Mouse (Mus musculus) embryonic facial prominence, embryonic 14.5 days (tissue): ENCODE data around the gene Psmb7. TPM values are rescaled to one million over a fixed set of nuclear protein-coding genes. Genes with fewer than 3 reads are reported as not detected.
A peak's percentile ranks its signal among the peaks of the same experiment; 100 is the strongest.

ENCODE experiments used
- ATAC-seq: fragments of 200-750 bp; cut with Nextera tagmentation; 2 replicates; pipeline ENCODE4 v1.8.0; 2017; ENCODE audit warnings: low read depth, moderate number of reproducible peaks, moderate TSS enrichment
- DNase-seq: peaks from one replicate; pipeline ENCODE4 v3.0.0-alpha.2; 2015; ENCODE audit warnings: low spot score
- H3K27ac ChIP-seq: fragments of 300-500 bp; sonication (generic); replicated peaks from 2 replicates; pipeline ENCODE4 v1.5.1; 2014; ENCODE audit warnings: low read depth, mild to moderate bottlenecking, low read length, moderate library complexity
- H3K27me3 ChIP-seq: fragments of 300-500 bp; sonication (generic); replicated peaks from 2 replicates; pipeline ENCODE4 v1.6.1; 2014; ENCODE audit warnings: low read length; ENCODE audit not compliant: control insufficient read depth, insufficient read depth
- H3K36me3 ChIP-seq: fragments of 300-500 bp; sonication (generic); 2 replicates; pipeline ENCODE4 v1.6.1; 2014; ENCODE audit warnings: low read length, mixed read lengths; ENCODE audit not compliant: control insufficient read depth, insufficient read depth
- H3K4me1 ChIP-seq: fragments of 300-500 bp; sonication (generic); 2 replicates; pipeline ENCODE4 v1.6.1; 2014; ENCODE audit warnings: antibody characterized with exemption, low read length; ENCODE audit not compliant: control insufficient read depth, insufficient read depth
- H3K4me2 ChIP-seq: fragments of 300-500 bp; sonication (generic); 2 replicates; pipeline ENCODE4 v1.6.1; 2014; ENCODE audit warnings: low read depth, mild to moderate bottlenecking, low read length, moderate library complexity, mixed read lengths
- H3K4me3 ChIP-seq: fragments of 300-500 bp; sonication (generic); 2 replicates; pipeline ENCODE4 v1.5.1; 2014; ENCODE audit warnings: low read depth, mild to moderate bottlenecking, low read length
- H3K9ac ChIP-seq: fragments of 300-500 bp; sonication (generic); 2 replicates; pipeline ENCODE4 v1.6.1; 2014; ENCODE audit warnings: low read depth, mild to moderate bottlenecking, low read length, moderate library complexity, mixed read lengths
- H3K9me3 ChIP-seq: fragments of 300-500 bp; sonication (generic); 2 replicates; pipeline ENCODE4 v1.6.1; 2016; ENCODE audit warnings: low read length; ENCODE audit not compliant: control insufficient read depth
- WGBS: fragments of 180-500 bp; shearing (Covaris S2); extraction: QIAGEN DNeasy Blood & Tissue Kit; methylation state at CpG from one replicate; pipeline ENCODE4 v1.1.7; 2014; 5-methylcytosine and 5-hydroxymethylcytosine counted together
- polyA plus RNA-seq: library from polyadenylated mRNA; unstranded; fragments of >200 nt; fragmentation: Nextera tagmentation; extraction: Ambion mirVana; gene quantifications from 2 replicates; pipeline ENCODE4 v1.2.1, GENCODE M21; 2014

Psmb7 gene
- polyA plus RNA-seq, 1 experiment from 2014 or later, result 243 TPM

DNA sequence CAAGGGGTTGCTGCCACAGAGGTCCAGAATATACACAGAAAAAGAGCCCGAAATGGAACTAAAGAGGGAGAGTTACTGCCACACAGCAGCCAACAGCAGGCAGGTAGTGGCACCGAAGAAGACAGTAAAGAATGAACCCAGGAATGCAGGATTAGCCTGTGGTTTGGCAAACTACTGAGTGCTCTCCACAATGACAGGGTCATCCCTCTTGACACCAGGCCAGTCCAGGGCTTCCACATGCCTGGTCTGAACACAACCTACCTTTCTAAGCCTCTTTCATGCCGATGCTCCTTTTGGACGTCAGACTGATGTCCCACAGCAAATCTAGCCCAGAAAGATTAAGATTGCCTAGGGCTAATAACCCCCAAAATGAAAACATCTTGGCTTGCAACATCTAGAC is 15.1 kb downstream of the Psmb7 start:
- H3K27ac ChIP-seq, result no peak overlapping the region
- no peaks in the 10 kb centered on the region for H3K4me1 ChIP-seq
- peaks cover 74% of the 10 kb centered on the region for H3K36me3 ChIP-seq
- DNase-seq (no peak), ATAC-seq (no peak)
- no peaks in the 10 kb centered on the region for H3K9me3 ChIP-seq
- WGBS, result 91% methylated on average over 4 of the region's 4 CpGs
- no peak overlapping the region for H3K4me2 ChIP-seq
- H3K4me3 ChIP-seq, result no peak overlapping the region
- H3K9ac ChIP-seq, result no peak overlapping the region
- H3K27me3 ChIP-seq, result no peaks in the 10 kb centered on the region

DNA sequence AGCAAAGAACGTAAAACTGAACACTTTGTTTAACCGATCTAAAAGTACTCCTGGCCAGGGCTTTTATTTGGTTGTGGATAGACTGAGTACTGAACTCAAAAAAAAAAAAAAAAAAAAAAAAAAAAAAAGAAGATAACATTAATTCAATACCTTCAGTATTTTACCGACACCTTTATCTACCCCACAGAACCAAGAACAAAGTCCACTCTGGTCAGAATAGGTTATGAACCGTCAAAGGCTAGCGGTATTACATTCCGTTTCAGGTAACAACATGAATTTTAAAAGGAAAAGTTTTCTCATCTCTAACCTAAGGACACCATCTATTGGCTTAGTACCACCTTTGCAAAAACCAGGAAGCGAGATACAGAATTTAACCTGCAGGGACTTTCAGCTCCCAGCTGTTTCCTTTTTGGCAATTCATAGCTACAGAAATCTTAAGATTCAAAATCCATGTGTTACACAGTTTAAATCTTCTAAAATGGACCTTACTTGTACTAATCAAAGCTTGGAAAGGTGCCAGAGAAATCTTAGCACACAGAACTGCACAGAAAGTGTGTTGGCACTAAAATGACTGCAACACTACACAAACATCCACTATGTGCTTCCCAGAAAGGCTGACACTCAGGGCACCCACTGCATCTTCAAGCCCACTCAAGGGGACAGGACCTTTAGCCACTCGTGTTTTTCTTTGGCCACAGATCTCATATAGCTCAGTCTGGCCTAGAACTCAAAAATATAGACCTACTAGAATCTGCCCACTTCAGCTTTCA is 19.9 kb downstream of the Psmb7 start:
- ATAC-seq (no peak), DNase-seq (peak; percentile 22)
- Histone ChIP-seq H3K4me3 (no peak overlapping the region), H3K4me1 (no peaks in the 10 kb centered on the region), H3K27me3 (no peaks in the 10 kb centered on the region), H3K4me2 (no peak overlapping the region), H3K9me3 (no peaks in the 10 kb centered on the region), H3K36me3 (peaks cover 38% of the 10 kb centered on the region), H3K27ac (no peak overlapping the region), H3K9ac (no peak overlapping the region)
- 87% methylated on average over 8 of the region's 8 CpGs for WGBS

DNA sequence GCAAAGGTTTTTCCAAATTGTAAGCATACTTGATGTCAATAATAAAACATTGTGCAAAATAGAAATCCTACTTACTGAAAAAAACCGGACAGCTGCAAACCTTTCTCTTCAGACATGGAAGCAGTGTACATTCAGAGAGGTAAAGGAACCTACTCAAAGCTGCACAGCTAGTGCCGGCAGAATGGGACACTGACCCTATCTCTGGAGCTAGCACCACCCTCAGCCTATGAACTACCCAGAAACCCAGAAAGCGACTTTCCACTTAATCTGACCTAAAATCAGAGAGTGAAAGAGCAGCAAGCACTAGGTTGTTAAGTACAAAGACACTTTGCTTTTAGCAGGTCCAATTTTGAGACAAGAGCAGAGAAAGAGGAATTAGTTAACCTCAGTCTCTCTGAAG is 20.5 kb downstream of the Psmb7 start:
- Histone ChIP-seq H3K27ac (no peak overlapping the region), H3K9ac (no peak overlapping the region), H3K4me1 (no peaks in the 10 kb centered on the region), H3K9me3 (no peaks in the 10 kb centered on the region), H3K4me2 (no peak overlapping the region), H3K4me3 (no peak overlapping the region), H3K36me3 (peaks cover 33% of the 10 kb centered on the region), H3K27me3 (no peaks in the 10 kb centered on the region)
- 87% methylated on average over 3 of the region's 3 CpGs for WGBS
- DNase-seq (no peak), ATAC-seq (no peak)

DNA sequence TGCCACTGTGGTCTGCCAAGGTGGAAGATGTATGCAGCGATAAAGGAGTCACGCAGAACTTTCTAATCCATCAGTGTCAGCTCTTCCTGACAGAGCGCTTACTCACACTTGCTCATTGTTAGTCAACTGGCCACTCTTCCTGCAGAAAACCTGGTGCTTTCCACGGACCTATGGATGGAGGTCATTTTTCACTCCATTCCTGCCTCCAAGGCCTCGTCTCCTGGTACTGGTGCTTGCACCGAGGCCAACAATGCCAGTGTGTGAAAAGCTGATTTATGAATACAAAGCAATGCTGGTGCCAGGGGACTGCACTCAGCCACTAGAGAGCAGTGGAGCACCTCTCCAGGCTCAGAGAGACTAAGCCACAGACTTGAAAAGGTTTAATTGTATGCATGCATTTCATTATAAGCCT is 22.3 kb downstream of the Psmb7 start:
- DNase-seq, result peak; percentile 28
- no peak for ATAC-seq
- Histone ChIP-seq H3K4me1 (0 out of 2 replicates have a peak, but pooled peaks cover 1% of the 10 kb centered on the region), H3K4me3 (no peak overlapping the region), H3K9ac (no peak overlapping the region), H3K27me3 (no peaks in the 10 kb centered on the region), H3K4me2 (no peak overlapping the region), H3K9me3 (no peaks in the 10 kb centered on the region), H3K36me3 (peaks cover 27% of the 10 kb centered on the region), H3K27ac (no peak overlapping the region)
- WGBS, result 75% methylated on average over 6 of the region's 6 CpGs

DNA sequence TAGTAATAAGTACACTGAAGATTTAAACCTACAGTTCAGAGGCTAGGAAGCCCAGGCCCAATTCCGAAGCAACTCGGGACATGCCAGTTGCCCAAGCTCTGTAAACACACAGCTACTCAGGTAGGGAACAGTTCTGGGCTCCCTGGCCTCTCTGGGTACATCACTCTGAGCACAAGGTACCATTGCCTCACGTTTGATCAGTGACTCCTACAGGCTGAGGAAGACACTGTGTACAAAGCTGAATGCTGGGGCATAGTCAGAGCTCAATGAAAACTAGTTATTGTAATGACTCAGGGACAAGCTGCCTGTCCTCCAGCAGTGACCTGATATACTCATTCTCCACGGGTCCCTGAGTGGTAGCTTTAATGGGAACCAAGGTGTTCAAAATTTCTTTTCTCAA is 22.8 kb downstream of the Psmb7 start:
- 83% methylated on average over 4 of the region's 4 CpGs for WGBS
- Histone ChIP-seq H3K4me1 (0 out of 2 replicates have a peak, but pooled peaks cover 5% of the 10 kb centered on the region), H3K27me3 (no peaks in the 10 kb centered on the region), H3K4me3 (no peak overlapping the region), H3K27ac (no peak overlapping the region), H3K4me2 (no peak overlapping the region), H3K36me3 (peaks cover 22% of the 10 kb centered on the region), H3K9ac (no peak overlapping the region), H3K9me3 (no peaks in the 10 kb centered on the region)
- no peak for ATAC-seq
- no peak for DNase-seq

DNA sequence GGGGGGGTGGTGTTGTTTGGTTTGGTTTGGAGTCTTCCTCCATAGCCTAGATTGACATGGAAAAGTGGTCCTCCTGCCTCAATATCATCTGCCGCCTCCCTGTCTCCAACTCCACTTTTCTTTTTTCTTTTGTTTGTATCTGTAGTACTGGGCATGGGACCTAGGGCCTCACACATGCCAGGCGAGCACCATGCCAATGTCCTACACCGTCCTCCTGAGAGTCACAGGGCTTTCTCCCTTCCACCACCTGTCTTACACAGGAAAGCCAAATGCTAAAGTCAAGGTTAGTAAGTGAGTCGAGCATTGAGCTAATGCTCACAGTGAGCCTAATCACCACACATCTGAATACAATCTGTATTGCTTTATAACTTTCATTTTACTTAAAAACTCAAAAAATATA is 24.1 kb downstream of the Psmb7 start:
- Histone ChIP-seq H3K4me1 (0 out of 2 replicates have a peak, but pooled peaks cover 5% of the 10 kb centered on the region), H3K9me3 (no peaks in the 10 kb centered on the region), H3K27me3 (no peaks in the 10 kb centered on the region), H3K4me3 (no peak overlapping the region), H3K9ac (no peak overlapping the region), H3K4me2 (no peak overlapping the region), H3K27ac (no peak overlapping the region), H3K36me3 (peaks cover 16% of the 10 kb centered on the region)
- no peak for DNase-seq
- WGBS, result 95% methylated on average over 4 of the region's 4 CpGs
- ATAC-seq, result no peak

DNA sequence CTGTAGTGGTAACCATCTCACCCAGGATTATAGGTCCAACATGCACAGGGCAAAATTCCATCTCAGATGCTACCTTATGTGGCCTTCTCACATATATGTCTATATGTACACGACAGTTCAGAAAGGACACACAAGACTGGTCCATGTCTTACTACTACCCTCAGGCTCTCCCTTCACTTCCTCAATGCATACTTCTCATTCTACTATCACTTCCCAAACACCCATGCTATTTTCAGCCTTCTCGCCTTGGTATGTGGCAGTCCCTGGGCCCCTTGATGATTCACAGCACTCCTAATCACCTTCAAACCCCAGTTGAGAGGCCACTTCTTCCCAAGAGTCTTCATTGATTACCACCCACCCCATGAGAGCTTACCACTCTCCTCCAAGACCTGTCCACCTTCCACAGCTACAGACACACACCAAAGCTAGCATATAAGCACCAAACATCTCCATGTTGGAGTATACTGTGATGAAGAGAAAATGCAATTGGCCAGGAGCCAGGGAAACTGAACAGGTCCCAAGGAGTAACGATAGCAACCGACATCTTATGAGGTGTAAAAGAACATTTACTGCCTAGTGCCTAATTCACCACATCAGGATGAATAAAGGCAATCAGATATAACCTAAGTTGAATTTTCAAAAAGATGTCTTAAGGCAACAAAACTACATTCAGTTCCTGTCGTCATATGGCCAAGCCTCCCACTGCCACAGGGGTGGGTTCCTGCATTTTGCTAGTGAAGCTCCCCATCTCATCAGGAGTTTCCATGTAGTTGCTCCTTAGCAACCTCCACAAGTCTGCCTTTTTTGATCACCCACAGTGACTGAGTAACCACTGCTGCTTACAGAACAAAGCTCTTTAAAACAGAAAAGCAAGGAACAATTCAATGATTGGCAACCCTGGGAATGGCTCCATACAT is 26.7 kb downstream of the Psmb7 start:
- Histone ChIP-seq H3K9me3 (no peaks in the 10 kb centered on the region), H3K27me3 (no peaks in the 10 kb centered on the region), H3K4me3 (no peak overlapping the region), H3K4me2 (no peak overlapping the region), H3K27ac (no peak overlapping the region), H3K4me1 (0 out of 2 replicates have a peak, but pooled peaks cover 5% of the 10 kb centered on the region), H3K36me3 (peaks cover 32% of the 10 kb centered on the region), H3K9ac (no peak overlapping the region)
- 87% methylated on average over 5 of the region's 5 CpGs for WGBS
- no peak for DNase-seq
- ATAC-seq, result no peak

DNA sequence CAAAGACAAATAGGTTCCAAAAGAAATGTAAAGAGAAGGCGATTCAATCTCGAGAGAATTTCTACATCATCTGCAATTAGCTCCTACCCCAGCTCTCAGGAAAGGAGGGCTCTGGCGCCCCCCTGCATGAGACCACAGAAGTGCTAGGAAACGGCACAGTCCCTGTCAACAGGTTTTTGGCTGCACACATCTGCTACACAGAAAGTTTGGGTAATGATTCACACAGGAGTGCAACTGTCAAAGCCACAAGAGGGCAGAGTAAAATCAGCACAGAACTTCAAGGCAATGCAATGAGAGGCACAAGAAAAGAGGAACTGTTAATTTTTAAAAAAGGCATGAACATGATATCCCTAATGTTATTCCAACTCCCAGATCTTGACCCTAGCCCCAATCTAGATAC is 27.8 kb downstream of the Psmb7 start:
- Histone ChIP-seq H3K9ac (no peak overlapping the region), H3K27me3 (no peaks in the 10 kb centered on the region), H3K27ac (no peak overlapping the region), H3K9me3 (no peaks in the 10 kb centered on the region), H3K36me3 (peaks cover 31% of the 10 kb centered on the region), H3K4me3 (no peak overlapping the region), H3K4me2 (no peak overlapping the region), H3K4me1 (0 out of 2 replicates have a peak, but pooled peaks cover 5% of the 10 kb centered on the region)
- DNase-seq (peak; percentile 31), ATAC-seq (no peak)
- WGBS, result 48% methylated on average over 4 of the region's 4 CpGs
